27 mouse cellular contexts compared by ENCODE assay signal in genomic region chr19:26966055-26966760, GRCm38 (mm10).
DNase-seq lines count a peak whose midpoint lies in the region; ATAC-seq and TF ChIP-seq lines count a peak whose summit lies in the region.
"Had no signal": no experiment of that assay in that cellular context is flagged by ENCODE, and none has a peak within 500 bp of the region (broad histone marks: within the 10 kb centered on the region; RNA-seq: fewer than 3 reads in every experiment).

No protein-coding gene starts in this region.

- no peak for TF ChIP-seq POLR2A in CH12.LX (IDR thresholded peaks at IDR 0.05; ENCODE audit: low read depth, low read length)

- H3K4me3 ChIP-seq in CH12.LX (replicated peaks in 1 of 3; ENCODE audit: low read depth in 2 of 3, low read length in 2 of 3, poor library complexity in 1 of 3): no peak overlapping the region
- no peak overlapping the region for H3K4me3 ChIP-seq in hindbrain, embryonic 13.5 days
- no peak overlapping the region for H3K4me3 ChIP-seq in liver, postnatal 0 days (ENCODE audit: low read depth, low read length)
- H3K4me3 ChIP-seq: forebrain, embryonic 10.5 days; forebrain, embryonic 13.5 days; heart, embryonic 10.5 days; heart, embryonic 13.5 days; hindbrain, embryonic 10.5 days had no signal

- dilution Hi-C loops in CH12.LX (cut with MboI; ENCODE audit: extremely low pct_ligation_motif_present, extremely low pct_unique_long_range_greater_than_20kb, low sequenced_read_pairs): no loop called here

- H3K27me3 ChIP-seq in CH12.LX (replicated peaks): no peaks in the 10 kb centered on the region
- H3K27me3 ChIP-seq in hindbrain, embryonic 13.5 days: no peaks in the 10 kb centered on the region
- no peaks in the 10 kb centered on the region for H3K27me3 ChIP-seq in liver, postnatal 0 days (ENCODE audit: insufficient read depth, low read length)
- H3K27me3 ChIP-seq: forebrain, embryonic 13.5 days; heart, embryonic 13.5 days had no signal

- peaks cover 0 to 12% of the 10 kb centered on the region in 2 experiments; a peak in 1 of 4 replicates for H3K4me1 ChIP-seq in CH12.LX (ENCODE audit: control insufficient read depth in 1 of 2, insufficient read depth in 2 of 2)
- no peaks in the 10 kb centered on the region for H3K4me1 ChIP-seq in hindbrain, embryonic 13.5 days (replicated peaks)
- H3K4me1 ChIP-seq in liver, postnatal 0 days (ENCODE audit: insufficient read depth): no peaks in the 10 kb centered on the region
- H3K4me1 ChIP-seq: forebrain, embryonic 10.5 days; forebrain, embryonic 13.5 days; heart, embryonic 10.5 days; heart, embryonic 13.5 days; hindbrain, embryonic 10.5 days had no signal

- DNase-seq in CH12.LX (ENCODE audit: extremely low read depth): peak; percentile 45
- no peak for DNase-seq in liver, postnatal 0 days
- no peak for DNase-seq in left cerebral cortex, adult 18-20 months (ENCODE audit: low spot score in 2 of 2)
- DNase-seq: adrenal gland, adult 8-10 months; adrenal gland, postnatal 25 days; cerebellum, adult 11-12 months; cerebellum, adult 8-10 months; cerebellum, postnatal 10 days; cerebellum, postnatal 36 days; gastrocnemius, postnatal 10 days; gastrocnemius, postnatal 36 days; heart, adult 18-20 months; heart, postnatal 14 days had no signal

- H3K4me2 ChIP-seq in CH12.LX (ENCODE audit: insufficient read depth, low read depth, poor library complexity, severe bottlenecking): peak overlapping the region; percentile 1; the same call in 1 of the 2 replicates
- H3K4me2 ChIP-seq in hindbrain, embryonic 13.5 days: no peak overlapping the region
- no peak overlapping the region for H3K4me2 ChIP-seq in liver, postnatal 0 days (ENCODE audit: low read depth, low read length)
- H3K4me2 ChIP-seq: forebrain, embryonic 13.5 days; heart, embryonic 13.5 days; hindbrain, embryonic 14.5 days had no signal

- no peak overlapping the region for H3K9ac ChIP-seq in CH12.LX (ENCODE audit: insufficient read depth, low read depth)
- no peak overlapping the region for H3K9ac ChIP-seq in hindbrain, embryonic 13.5 days
- no peak overlapping the region for H3K9ac ChIP-seq in liver, postnatal 0 days (replicated peaks)
- H3K9ac ChIP-seq: forebrain, embryonic 13.5 days; heart, embryonic 13.5 days; hindbrain, embryonic 14.5 days had no signal

- no peak for TF ChIP-seq CTCF in CH12.LX (conservative IDR thresholded peaks at IDR 0.05 in 1 of 2, IDR thresholded peaks at IDR 0.05 in 1 of 2; ENCODE audit: low read depth in 2 of 2, low read length in 2 of 2)
- no peak for TF ChIP-seq CTCF in liver, postnatal 0 days (IDR thresholded peaks at IDR 0.05; ENCODE audit: low read depth)

- no peak for TF ChIP-seq EP300 in CH12.LX (IDR thresholded peaks at IDR 0.05; ENCODE audit: low read length)
- TF ChIP-seq EP300 in liver, postnatal 0 days (IDR thresholded peaks at IDR 0.05; ENCODE audit: low read depth): no peak

- no peaks in the 10 kb centered on the region for H3K9me3 ChIP-seq in CH12.LX (replicated peaks; ENCODE audit: low read length)
- H3K9me3 ChIP-seq in hindbrain, embryonic 13.5 days: no peaks in the 10 kb centered on the region
- H3K9me3 ChIP-seq in liver, postnatal 0 days (ENCODE audit: low read length): no peaks in the 10 kb centered on the region
- H3K9me3 ChIP-seq: forebrain, embryonic 10.5 days; forebrain, embryonic 13.5 days; heart, embryonic 10.5 days; hindbrain, embryonic 10.5 days had no signal

- H3K27ac ChIP-seq in CH12.LX (ENCODE audit: insufficient read depth, low read depth): no peak overlapping the region
- H3K27ac ChIP-seq in hindbrain, embryonic 13.5 days: no peak overlapping the region
- no peak overlapping the region for H3K27ac ChIP-seq in liver, postnatal 0 days (ENCODE audit: low read depth)
- H3K27ac ChIP-seq: forebrain, embryonic 10.5 days; forebrain, embryonic 13.5 days; heart, embryonic 10.5 days; heart, embryonic 13.5 days; hindbrain, embryonic 10.5 days; hindbrain, embryonic 14.5 days; hindbrain, postnatal 0 days had no signal

- TF ChIP-seq RAD21 in CH12.LX (IDR thresholded peaks at IDR 0.05; ENCODE audit: low read depth, low read length): no peak

- in situ Hi-C loops in CH12.LX (cut with MboI; ENCODE audit: low pct_ligation_motif_present, low pct_unique_long_range_greater_than_20kb, low sequenced_read_pairs): no loop called here

- peak; percentile 85 for ATAC-seq in common myeloid progenitor, adult 5-6 weeks (replicated peaks; ENCODE audit: low read depth, poor library complexity, severe bottlenecking)
- peak; percentile 38 for ATAC-seq in megakaryocyte, adult 5-6 weeks (ENCODE audit: poor library complexity, severe bottlenecking)
- no peak for ATAC-seq in hindbrain, embryonic 13.5 days (ENCODE audit: low FRiP score)
- no peak for ATAC-seq in liver, postnatal 0 days
- ATAC-seq: activated CD4-positive, CD25-positive, alpha-beta regulatory T cell, adult 4 months; CD4-positive, CD25-positive, alpha-beta regulatory T cell, adult 4 months; forebrain, embryonic 13.5 days; forebrain, embryonic 16.5 days; hindbrain, postnatal 0 days; inflammation-experienced regulatory T-cells, adult 6 months had no signal

- no peaks in the 10 kb centered on the region for H3K36me3 ChIP-seq in CH12.LX (replicated peaks in 1 of 2; ENCODE audit: control insufficient read depth in 1 of 2, insufficient read depth in 1 of 2, low read length in 1 of 2)
- no peaks in the 10 kb centered on the region for H3K36me3 ChIP-seq in hindbrain, embryonic 13.5 days
- no peaks in the 10 kb centered on the region for H3K36me3 ChIP-seq in liver, postnatal 0 days (replicated peaks; ENCODE audit: insufficient read depth, low read length)
- H3K36me3 ChIP-seq: forebrain, embryonic 10.5 days; heart, embryonic 10.5 days; heart, embryonic 13.5 days; hindbrain, embryonic 10.5 days had no signal

- no peaks in the 10 kb centered on the region for H3K79me2 ChIP-seq in CH12.LX (replicated peaks; ENCODE audit: control insufficient read depth, extremely low read depth, insufficient read depth, poor library complexity, severe bottlenecking)

- WGBS in hindbrain, embryonic 13.5 days: 93% methylated on average over 6 of the region's 6 CpGs
- 54% methylated on average over 6 of the region's 6 CpGs for WGBS in liver, postnatal 0 days (ENCODE audit: insufficient replicate concordance)

TF ChIP-seq in CH12.LX, 34 proteins besides CTCF, POLR2A, EP300 and RAD21:
- TF ChIP-seq TBP (conservative IDR thresholded peaks at IDR 0.05; ENCODE audit: low read depth, low read length): no peak

Comparison
In these comparisons a context has a peak if more than half of its experiments do, and no peak if none do; other contexts are left out.
1. ATAC-seq: peak in common myeloid progenitor, adult 5-6 weeks (single experiment) and megakaryocyte, adult 5-6 weeks (single experiment); none in hindbrain, embryonic 13.5 days (single experiment) and liver, postnatal 0 days (single experiment).